Mouse (Mus musculus) lung, adult 2 months (tissue): Measurements from ENCODE around the gene Rbfox3.

ENCODE experiments used
- CTCF ChIP-seq: fragments of 200-500 bp; IDR thresholded peaks from 2 replicates; pipeline ENCODE4 v1.5.1; 2011; ENCODE audit warnings: mild to moderate bottlenecking, low read length, control low read depth; ENCODE audit not compliant: insufficient read depth
- POLR2A ChIP-seq: fragments of 200-500 bp; IDR thresholded peaks from 2 replicates; pipeline ENCODE4 v1.6.1; 2011; ENCODE audit warnings: low read depth, mild to moderate bottlenecking, control low read depth, low read length, borderline replicate concordance; ENCODE audit errors: extremely low read depth

GRCm38 (mm10) chr11:118453886-118454671, 457.3 kb downstream of the Rbfox3 start:
- no peak for TF ChIP-seq POLR2A
- no peak for TF ChIP-seq CTCF
